Mouse (Mus musculus) midbrain, embryonic 14.5 days (tissue): Measurements from ENCODE around the gene Zfp462. TPM values are rescaled to one million over a fixed set of nuclear protein-coding genes. Genes with fewer than 3 reads are reported as not detected.
A peak's percentile ranks its signal among the peaks of the same experiment; 100 is the strongest.

Source experiments
- ATAC-seq: fragments of 200-750 bp; cut with Nextera tagmentation; 2 replicates; pipeline ENCODE4 v1.8.0; 2017; ENCODE audit warnings: moderate number of reproducible peaks, moderate library complexity; ENCODE audit not compliant: low FRiP score, low TSS enrichment
- DNase-seq: peaks from one replicate; pipeline ENCODE4 v3.0.0-alpha.2; 2015
- H3K27ac ChIP-seq: fragments of 300-500 bp; sonication (generic); replicated peaks from 2 replicates; pipeline ENCODE4 v1.5.1; 2014; ENCODE audit warnings: mild to moderate bottlenecking, low read depth, low read length, moderate library complexity
- H3K27me3 ChIP-seq: fragments of 300-500 bp; sonication (generic); 2 replicates; pipeline ENCODE4 v1.6.1; 2014; ENCODE audit warnings: low read length, control low read depth, mixed read lengths; ENCODE audit not compliant: control insufficient read depth, insufficient read depth
- H3K36me3 ChIP-seq: fragments of 300-500 bp; sonication (generic); 2 replicates; pipeline ENCODE4 v1.6.1; 2014; ENCODE audit warnings: low read length, control low read depth; ENCODE audit not compliant: control insufficient read depth, insufficient read depth
- H3K4me1 ChIP-seq: fragments of 300-500 bp; sonication (generic); 2 replicates; pipeline ENCODE4 v1.6.1; 2014; ENCODE audit warnings: mild to moderate bottlenecking, antibody characterized with exemption, low read length, control low read depth; ENCODE audit not compliant: control insufficient read depth, insufficient read depth
- H3K4me2 ChIP-seq: fragments of 300-500 bp; sonication (generic); 2 replicates; pipeline ENCODE4 v1.6.1; 2014; ENCODE audit warnings: mild to moderate bottlenecking, low read length, moderate library complexity
- H3K4me3 ChIP-seq: fragments of 300-500 bp; sonication (generic); replicated peaks from 2 replicates; pipeline ENCODE4 v1.5.1; 2014; ENCODE audit warnings: low read depth, low read length
- H3K9ac ChIP-seq: fragments of 300-500 bp; sonication (generic); replicated peaks from 2 replicates; pipeline ENCODE4 v1.6.1; 2014; ENCODE audit warnings: mild to moderate bottlenecking, low read length, moderate library complexity
- H3K9me3 ChIP-seq: fragments of 300-500 bp; sonication (generic); 2 replicates; pipeline ENCODE4 v1.6.1; 2016; ENCODE audit warnings: low read length, control low read depth, mixed read lengths; ENCODE audit not compliant: control insufficient read depth
- WGBS: fragments of 180-500 bp; shearing (Covaris S2); extraction: QIAGEN DNeasy Blood & Tissue Kit; methylation state at CpG from one replicate; pipeline ENCODE4 v1.1.7; 2014; 5-methylcytosine and 5-hydroxymethylcytosine counted together
- polyA plus RNA-seq: library from polyadenylated mRNA; unstranded; fragments of >200 nt; fragmentation: Nextera tagmentation; extraction: Ambion mirVana; gene quantifications from 2 replicates; pipeline ENCODE4 v1.2.1, GENCODE M21; 2014

The Zfp462 gene
- polyA plus RNA-seq, 1 experiment from 2014 or later, result 19.6 TPM

GRCm38 (mm10) chr4:54948616-54949560, 4.0 kb downstream of the Zfp462 start:
- H3K4me3 ChIP-seq, result peak overlapping the region; percentile 87
- DNase-seq (peak; percentile 78), ATAC-seq (peak; percentile 44)
- peak overlapping the region; percentile 98 for H3K9ac ChIP-seq
- H3K4me1 ChIP-seq, result peaks cover 35% of the 10 kb centered on the region
- peak overlapping the region; percentile 99 for H3K27ac ChIP-seq
- H3K9me3 ChIP-seq, result no peaks in the 10 kb centered on the region
- 2% methylated on average over 28 of the region's 32 CpGs for WGBS
- H3K27me3 ChIP-seq, result no peaks in the 10 kb centered on the region
- peak overlapping the region; percentile 82 for H3K4me2 ChIP-seq
- no peaks in the 10 kb centered on the region for H3K36me3 ChIP-seq

GRCm38 (mm10) chr4:54949561-54949940, 4.7 kb downstream of the Zfp462 start:
- Histone ChIP-seq H3K4me1 (peaks cover 35% of the 10 kb centered on the region), H3K27ac (peak overlapping the region; percentile 99), H3K4me3 (peak overlapping the region; percentile 87), H3K9me3 (no peaks in the 10 kb centered on the region), H3K36me3 (no peaks in the 10 kb centered on the region), H3K4me2 (peak overlapping the region; percentile 82), H3K9ac (peak overlapping the region; percentile 98), H3K27me3 (no peaks in the 10 kb centered on the region)
- WGBS, result 5% methylated on average over 7 of the region's 7 CpGs
- DNase-seq (peak; percentile 63), ATAC-seq (no peak)

- Histone ChIP-seq H3K36me3 (no peaks in the 10 kb centered on the region), H3K27ac (peak overlapping the region; percentile 99), H3K4me3 (peak overlapping the region; percentile 87), H3K9me3 (no peaks in the 10 kb centered on the region), H3K9ac (peak overlapping the region; percentile 98), H3K27me3 (no peaks in the 10 kb centered on the region), H3K4me1 (peaks cover 39% of the 10 kb centered on the region), H3K4me2 (peak overlapping the region; percentile 82)
- no peak for DNase-seq
- no peak for ATAC-seq
- 17% methylated on average over 2 of the region's 2 CpGs for WGBS
Measured at GRCm38 (mm10) chr4:54950136-54950535, 5.3 kb downstream of the Zfp462 start.

GRCm38 (mm10) chr4:54950866-54951265, 6.0 kb downstream of the Zfp462 start:
- peak overlapping the region; percentile 87 for H3K4me3 ChIP-seq
- ATAC-seq (no peak), DNase-seq (no peak)
- H3K9ac ChIP-seq, result peak overlapping the region; percentile 98; the same call in 1 of the 2 replicates
- no peaks in the 10 kb centered on the region for H3K27me3 ChIP-seq
- peak overlapping the region; percentile 82 for H3K4me2 ChIP-seq
- H3K27ac ChIP-seq, result peak overlapping the region; percentile 99
- no peaks in the 10 kb centered on the region for H3K9me3 ChIP-seq
- H3K36me3 ChIP-seq, result no peaks in the 10 kb centered on the region
- 53% methylated on average over 2 of the region's 2 CpGs for WGBS
- peaks cover 45% of the 10 kb centered on the region for H3K4me1 ChIP-seq

- Histone ChIP-seq H3K4me2 (peak overlapping the region; percentile 6; the same call in 1 of the 2 replicates), H3K4me3 (no peak overlapping the region), H3K36me3 (no peaks in the 10 kb centered on the region; the same call in 1 of the 2 replicates), H3K9me3 (no peaks in the 10 kb centered on the region), H3K27me3 (no peaks in the 10 kb centered on the region), H3K4me1 (peaks cover 45% of the 10 kb centered on the region), H3K27ac (no peak overlapping the region), H3K9ac (no peak overlapping the region)
- 90% methylated on average over 9 of the region's 9 CpGs for WGBS
- ATAC-seq, result no peak
- DNase-seq, result no peak
Measured at GRCm38 (mm10) chr4:54953657-54954395, 9.0 kb downstream of the Zfp462 start.

GRCm38 (mm10) chr4:54954455-54954854, 9.6 kb downstream of the Zfp462 start:
- no peak overlapping the region for H3K27ac ChIP-seq
- H3K4me3 ChIP-seq, result no peak overlapping the region
- WGBS, result 82% methylated on average over 3 of the region's 3 CpGs
- no peak for DNase-seq
- H3K36me3 ChIP-seq, result no peaks in the 10 kb centered on the region; the same call in 1 of the 2 replicates
- no peaks in the 10 kb centered on the region for H3K9me3 ChIP-seq
- no peaks in the 10 kb centered on the region for H3K27me3 ChIP-seq
- H3K9ac ChIP-seq, result no peak overlapping the region
- no peak for ATAC-seq
- H3K4me2 ChIP-seq, result no peak overlapping the region
- peaks cover 45% of the 10 kb centered on the region for H3K4me1 ChIP-seq

- H3K36me3 ChIP-seq, result peaks cover 15% of the 10 kb centered on the region
- no peak overlapping the region for H3K27ac ChIP-seq
- H3K27me3 ChIP-seq, result no peaks in the 10 kb centered on the region
- no peak overlapping the region for H3K4me2 ChIP-seq
- H3K4me3 ChIP-seq, result no peak overlapping the region
- no peak overlapping the region for H3K9ac ChIP-seq
- peaks cover 7% of the 10 kb centered on the region; the same call in 1 of the 2 replicates for H3K4me1 ChIP-seq
- ATAC-seq, result no peak
- DNase-seq, result no peak
- H3K9me3 ChIP-seq, result no peaks in the 10 kb centered on the region
- WGBS, result 87% methylated on average over 4 of the region's 4 CpGs
Measured at GRCm38 (mm10) chr4:54960776-54961175, 15.9 kb downstream of the Zfp462 start.

- no peak overlapping the region for H3K4me3 ChIP-seq
- H3K36me3 ChIP-seq, result peaks cover 21% of the 10 kb centered on the region
- no peaks in the 10 kb centered on the region for H3K27me3 ChIP-seq
- H3K4me1 ChIP-seq, result peaks cover 16% of the 10 kb centered on the region; the same call in 1 of the 2 replicates
- WGBS, result 94% methylated on average over 4 of the region's 4 CpGs
- no peak for ATAC-seq
- DNase-seq, result no peak
- no peak overlapping the region for H3K4me2 ChIP-seq
- H3K27ac ChIP-seq, result no peak overlapping the region
- no peak overlapping the region for H3K9ac ChIP-seq
- H3K9me3 ChIP-seq, result no peaks in the 10 kb centered on the region
Measured at GRCm38 (mm10) chr4:54962141-54962540, 17.3 kb downstream of the Zfp462 start.
